Mouse (Mus musculus): ENCODE results near the gene Slc24a3. TPM values are rescaled to one million over a fixed set of nuclear protein-coding genes. Genes with fewer than 3 reads are reported as not detected.

Slc24a3 gene
- polyA plus RNA-seq, 1 experiment from 2014 or later = 2.1 TPM

DNA sequence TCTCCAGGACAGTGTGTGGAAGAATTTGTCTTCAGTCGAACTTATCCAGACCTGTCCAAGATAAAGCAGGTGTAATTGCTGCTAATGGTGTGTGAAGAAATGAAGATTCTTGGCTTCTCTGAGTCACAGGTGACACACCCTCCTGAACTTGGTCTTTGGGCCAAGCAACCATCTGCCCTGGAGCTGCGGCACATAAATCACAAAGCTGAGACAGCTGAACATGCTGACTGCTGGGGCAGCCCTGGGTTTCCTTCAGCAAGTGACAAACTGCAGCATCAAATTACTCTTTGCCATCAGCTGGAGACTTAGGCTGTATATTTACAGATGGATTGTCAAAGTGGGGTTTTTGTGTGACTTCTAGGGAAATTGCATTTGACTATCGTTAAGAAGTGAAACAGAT lies 415.5 kb downstream of the Slc24a3 start:
- H3K9ac ChIP-seq = no peak overlapping the region
- H3K9me3 ChIP-seq (replicated peaks) = no peaks in the 10 kb centered on the region
- WGBS = 51% methylated on average over 3 of the region's 3 CpGs
- no peaks in the 10 kb centered on the region for H3K36me3 ChIP-seq
- H3K4me3 ChIP-seq (replicated peaks) = no peak overlapping the region
- ATAC-seq (replicated peaks; ENCODE audit: low FRiP score) = 0 out of 2 replicates have a peak, but pooled peaks have one; percentile 49
- no peaks in the 10 kb centered on the region for H3K27me3 ChIP-seq
- no peak overlapping the region for H3K4me2 ChIP-seq
- no peak overlapping the region for H3K27ac ChIP-seq
- H3K4me1 ChIP-seq = no peaks in the 10 kb centered on the region

- H3K4me2 ChIP-seq = no peak overlapping the region
- no peak overlapping the region for H3K4me3 ChIP-seq (replicated peaks)
- H3K27me3 ChIP-seq = no peaks in the 10 kb centered on the region
- 76% methylated on average over 3 of the region's 3 CpGs for WGBS
- no peak overlapping the region for H3K27ac ChIP-seq
- H3K36me3 ChIP-seq = no peaks in the 10 kb centered on the region
- H3K4me1 ChIP-seq = no peaks in the 10 kb centered on the region
- no peaks in the 10 kb centered on the region for H3K9me3 ChIP-seq (replicated peaks)
- no peak for ATAC-seq (replicated peaks; ENCODE audit: low FRiP score)
- no peak overlapping the region for H3K9ac ChIP-seq
Measured at GRCm38 (mm10) chr2:145585437-145585836, 417.9 kb downstream of the Slc24a3 start.

DNA sequence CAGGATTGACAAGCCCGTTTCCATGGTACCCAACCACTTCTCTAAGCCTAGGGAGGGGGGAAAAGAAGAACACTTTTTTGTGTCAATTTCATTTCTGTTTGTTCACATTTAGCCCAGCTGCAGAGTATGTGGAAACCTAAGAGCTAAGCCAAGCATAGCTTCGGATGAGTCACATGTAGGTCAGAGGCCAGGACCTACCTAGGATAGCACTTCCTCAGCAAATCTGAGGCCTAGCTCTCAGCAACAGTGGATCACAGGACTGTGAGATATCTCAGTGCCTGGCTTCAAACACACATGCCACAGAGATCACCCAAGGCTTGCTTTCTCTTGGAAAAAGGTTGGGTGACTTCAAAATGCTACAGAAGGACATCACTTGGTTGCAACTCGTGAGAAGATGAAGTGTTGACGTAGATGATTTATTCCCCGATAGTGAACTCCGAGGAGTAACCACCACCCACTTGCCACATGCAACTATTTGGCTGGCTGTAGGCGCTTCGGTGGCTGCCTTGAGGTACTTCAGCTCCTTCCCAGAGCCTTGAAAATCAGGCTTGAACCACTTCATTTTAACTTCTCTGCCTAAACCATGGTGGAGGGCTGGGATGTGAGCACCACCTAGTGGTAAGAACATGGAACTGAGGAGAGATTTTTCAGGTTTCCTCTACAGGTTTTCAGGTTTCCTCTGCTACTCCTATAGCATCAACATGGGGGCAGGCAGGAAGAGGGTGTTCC lies 420.6 kb downstream of the Slc24a3 start:
- Histone ChIP-seq H3K4me1 (no peaks in the 10 kb centered on the region), H3K4me2 (no peak overlapping the region), H3K27me3 (no peaks in the 10 kb centered on the region), H3K9me3 (replicated peaks) (no peaks in the 10 kb centered on the region), H3K36me3 (no peaks in the 10 kb centered on the region), H3K27ac (no peak overlapping the region), H3K9ac (no peak overlapping the region), H3K4me3 (replicated peaks) (no peak overlapping the region)
- peak; percentile 73; the same call in 1 of the 2 replicates for ATAC-seq (replicated peaks; ENCODE audit: low FRiP score)
- WGBS = 60% methylated on average over 8 of the region's 8 CpGs

GRCm38 (mm10) chr2:145591881-145592280 lies 424.3 kb downstream of the Slc24a3 start:
- no peaks in the 10 kb centered on the region for H3K9me3 ChIP-seq (replicated peaks)
- no peak overlapping the region for H3K4me2 ChIP-seq
- no peak for ATAC-seq (replicated peaks; ENCODE audit: low FRiP score)
- H3K9ac ChIP-seq = no peak overlapping the region
- no peaks in the 10 kb centered on the region for H3K36me3 ChIP-seq
- 88% methylated on average over 8 of the region's 8 CpGs for WGBS
- H3K27ac ChIP-seq = no peak overlapping the region
- H3K27me3 ChIP-seq = no peaks in the 10 kb centered on the region
- H3K4me1 ChIP-seq = no peaks in the 10 kb centered on the region
- H3K4me3 ChIP-seq (replicated peaks) = no peak overlapping the region

DNA sequence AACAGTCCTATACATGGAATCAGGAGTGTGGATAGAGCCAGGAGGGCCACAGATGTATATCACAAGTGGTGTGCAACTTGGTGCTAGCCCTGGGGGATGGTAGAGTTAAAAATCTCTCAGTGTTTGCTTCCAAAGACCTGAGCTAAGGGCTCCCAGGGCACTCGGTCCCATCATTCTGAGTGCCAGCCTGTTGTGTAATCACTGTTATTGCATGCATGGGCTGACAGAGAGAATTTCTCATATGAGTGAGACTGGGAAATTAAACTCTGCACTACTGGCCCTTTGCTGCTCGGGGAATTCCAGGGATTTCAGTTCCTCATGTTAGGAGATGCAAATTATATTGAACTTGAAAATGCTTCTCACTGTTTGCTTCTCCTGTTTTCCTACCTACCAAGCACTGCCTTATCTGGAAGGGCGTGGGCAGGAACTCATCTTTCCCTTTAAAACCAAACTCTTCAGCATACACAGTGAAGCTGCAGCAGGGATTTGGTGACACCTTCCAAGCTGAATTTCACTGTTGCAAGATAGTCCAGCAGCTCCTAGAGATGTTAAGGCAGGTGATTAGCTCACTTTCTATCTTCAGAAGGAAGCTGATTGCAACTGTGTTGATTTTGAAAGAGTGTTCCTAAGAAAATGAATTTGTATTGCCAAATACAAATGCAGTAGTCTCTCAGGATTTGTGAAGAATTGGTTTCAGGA lies 426.2 kb downstream of the Slc24a3 start:
- H3K4me1 ChIP-seq = no peaks in the 10 kb centered on the region

GRCm38 (mm10) chr2:145597866-145598265 lies 430.3 kb downstream of the Slc24a3 start:
- Histone ChIP-seq H3K4me2 (no peak overlapping the region), H3K9ac (no peak overlapping the region), H3K4me3 (replicated peaks) (no peak overlapping the region), H3K36me3 (no peaks in the 10 kb centered on the region), H3K9me3 (replicated peaks) (no peaks in the 10 kb centered on the region), H3K4me1 (no peaks in the 10 kb centered on the region), H3K27me3 (no peaks in the 10 kb centered on the region), H3K27ac (no peak overlapping the region)
- no peak for ATAC-seq (replicated peaks; ENCODE audit: low FRiP score)
- 89% methylated on average over 5 of the region's 5 CpGs for WGBS

More for the DNA sequence above, 426.2 kb downstream of the Slc24a3 start:
- H3K27me3 ChIP-seq = no peaks in the 10 kb centered on the region
- ATAC-seq (replicated peaks; ENCODE audit: low FRiP score) = no peak
- H3K4me2 ChIP-seq = no peak overlapping the region
- 69% methylated on average over 3 of the region's 3 CpGs for WGBS
- no peaks in the 10 kb centered on the region for H3K36me3 ChIP-seq
- H3K27ac ChIP-seq = no peak overlapping the region
- H3K9ac ChIP-seq = no peak overlapping the region
- H3K9me3 ChIP-seq (replicated peaks) = no peaks in the 10 kb centered on the region
- no peak overlapping the region for H3K4me3 ChIP-seq (replicated peaks)

GRCm38 (mm10) chr2:145607844-145608243 lies 440.3 kb downstream of the Slc24a3 start:
- H3K9me3 ChIP-seq (replicated peaks) = no peaks in the 10 kb centered on the region
- no peak overlapping the region for H3K9ac ChIP-seq
- H3K4me3 ChIP-seq (replicated peaks) = no peak overlapping the region
- H3K36me3 ChIP-seq = no peaks in the 10 kb centered on the region
- WGBS = 81% methylated on average over 5 of the region's 5 CpGs
- ATAC-seq (replicated peaks; ENCODE audit: low FRiP score) = no peak
- H3K27me3 ChIP-seq = no peaks in the 10 kb centered on the region
- H3K4me2 ChIP-seq = no peak overlapping the region
- H3K27ac ChIP-seq = no peak overlapping the region
- 0 out of 2 replicates have a peak, but pooled peaks cover 6% of the 10 kb centered on the region for H3K4me1 ChIP-seq

- H3K4me3 ChIP-seq (replicated peaks) = no peak overlapping the region
- WGBS = 49% methylated on average over 15 of the region's 15 CpGs
- H3K4me2 ChIP-seq = no peak overlapping the region
- H3K4me1 ChIP-seq = peaks cover 10% of the 10 kb centered on the region; the same call in 1 of the 2 replicates
- H3K27ac ChIP-seq = no peak overlapping the region
- H3K36me3 ChIP-seq = no peaks in the 10 kb centered on the region
- H3K9ac ChIP-seq = no peak overlapping the region
- H3K9me3 ChIP-seq (replicated peaks) = no peaks in the 10 kb centered on the region
- ATAC-seq (replicated peaks; ENCODE audit: low FRiP score) = peak; percentile 23; the same call in 1 of the 2 replicates
- H3K27me3 ChIP-seq = no peaks in the 10 kb centered on the region
Measured at GRCm38 (mm10) chr2:145610796-145611705, 443.5 kb downstream of the Slc24a3 start.

DNA sequence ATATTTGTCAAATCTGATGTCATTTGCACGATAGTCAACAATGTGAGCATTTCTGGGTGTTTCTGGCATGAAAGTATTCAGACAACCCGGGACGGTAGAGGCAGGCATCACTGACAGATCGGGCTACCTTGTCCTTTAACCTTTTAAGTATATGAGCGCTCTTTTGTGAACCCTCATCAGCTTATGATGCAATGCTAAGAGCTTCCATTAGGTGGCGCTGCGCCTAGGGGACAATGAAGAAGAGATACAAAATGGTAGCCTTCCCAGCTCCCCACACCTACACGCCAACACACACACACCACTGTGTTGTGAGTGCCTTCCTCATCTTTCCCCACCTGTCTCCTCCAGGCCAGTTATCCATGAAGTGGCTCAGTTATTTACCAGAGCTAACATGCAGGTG lies 445.4 kb downstream of the Slc24a3 start:
- Histone ChIP-seq H3K9ac (no peak overlapping the region), H3K4me3 (replicated peaks) (no peak overlapping the region), H3K36me3 (no peaks in the 10 kb centered on the region), H3K27ac (no peak overlapping the region), H3K9me3 (replicated peaks) (no peaks in the 10 kb centered on the region), H3K4me2 (no peak overlapping the region), H3K27me3 (no peaks in the 10 kb centered on the region), H3K4me1 (peaks cover 10% of the 10 kb centered on the region; the same call in 1 of the 2 replicates)
- 71% methylated on average over 8 of the region's 8 CpGs for WGBS
- ATAC-seq (replicated peaks; ENCODE audit: low FRiP score) = no peak

- Histone ChIP-seq H3K4me1 (peaks cover 10% of the 10 kb centered on the region; the same call in 1 of the 2 replicates), H3K36me3 (no peaks in the 10 kb centered on the region), H3K27me3 (no peaks in the 10 kb centered on the region), H3K27ac (peak overlapping the region; percentile 52), H3K4me3 (replicated peaks) (no peak overlapping the region), H3K9me3 (replicated peaks) (no peaks in the 10 kb centered on the region), H3K4me2 (no peak overlapping the region), H3K9ac (no peak overlapping the region)
- peak; percentile 64 for ATAC-seq (replicated peaks; ENCODE audit: low FRiP score)
- 67% methylated on average over 8 of the region's 8 CpGs for WGBS
Measured at GRCm38 (mm10) chr2:145613705-145614104, 446.2 kb downstream of the Slc24a3 start.

DNA sequence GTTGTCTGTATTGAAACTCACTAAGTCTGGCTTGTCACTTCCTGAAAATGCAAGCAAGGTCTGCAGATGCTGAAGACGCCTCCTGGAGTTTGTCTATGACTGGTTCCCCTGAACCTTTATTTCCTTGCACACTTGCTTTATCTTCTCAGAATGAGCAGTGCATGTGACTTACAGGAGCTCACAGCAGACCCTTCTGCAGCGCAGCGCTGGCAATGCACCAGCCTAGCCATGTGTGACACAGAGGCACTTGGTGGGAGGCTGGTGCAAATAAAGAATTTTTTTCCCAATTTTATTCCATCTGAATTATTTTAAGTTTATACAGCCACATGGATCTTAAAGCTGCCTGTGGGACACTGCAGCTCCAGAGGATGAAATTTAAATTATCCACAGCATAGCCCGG lies 452.1 kb downstream of the Slc24a3 start:
- Histone ChIP-seq H3K27ac (no peak overlapping the region), H3K9ac (no peak overlapping the region), H3K4me2 (no peak overlapping the region), H3K4me3 (replicated peaks) (no peak overlapping the region), H3K4me1 (peaks cover 7% of the 10 kb centered on the region), H3K27me3 (no peaks in the 10 kb centered on the region), H3K36me3 (no peaks in the 10 kb centered on the region), H3K9me3 (replicated peaks) (no peaks in the 10 kb centered on the region)
- WGBS = 56% methylated on average over 4 of the region's 4 CpGs
- 0 out of 2 replicates have a peak, but pooled peaks have one; percentile 67 for ATAC-seq (replicated peaks; ENCODE audit: low FRiP score)

Measured in kidney, embryonic 15.5 days (tissue).